Mouse (Mus musculus): Measurements from ENCODE around the gene 2210407C18Rik.

2210407C18Rik gene

DNA sequence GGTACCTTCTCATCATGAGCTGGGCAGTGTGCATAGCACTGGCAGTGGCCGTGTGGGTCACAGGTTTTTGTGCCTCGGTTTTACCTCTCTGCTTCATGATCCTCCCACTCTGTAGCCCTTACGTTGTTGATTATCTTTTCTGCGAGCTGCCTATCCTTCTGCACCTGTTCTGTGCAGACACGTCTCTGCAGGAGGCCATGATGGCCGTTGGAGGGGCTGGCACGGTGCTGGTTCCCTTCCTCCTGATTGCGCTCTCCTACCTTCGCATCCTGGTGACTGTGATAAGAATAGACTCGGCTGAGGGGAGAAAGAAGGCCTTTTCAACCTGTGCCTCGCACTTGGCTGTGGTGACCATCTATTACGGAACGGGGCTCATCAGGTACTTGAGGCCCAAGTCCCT, 18.0 kb downstream of the 2210407C18Rik start:
- no peak for DNase-seq

GRCm38 (mm10) chr11:58594814-58595213, 21.1 kb downstream of the 2210407C18Rik start, which contains the start of gene Olfr324:
Olfr324 (plus strand) TSS chr11:58595114.
- DNase-seq: no peak

DNA sequence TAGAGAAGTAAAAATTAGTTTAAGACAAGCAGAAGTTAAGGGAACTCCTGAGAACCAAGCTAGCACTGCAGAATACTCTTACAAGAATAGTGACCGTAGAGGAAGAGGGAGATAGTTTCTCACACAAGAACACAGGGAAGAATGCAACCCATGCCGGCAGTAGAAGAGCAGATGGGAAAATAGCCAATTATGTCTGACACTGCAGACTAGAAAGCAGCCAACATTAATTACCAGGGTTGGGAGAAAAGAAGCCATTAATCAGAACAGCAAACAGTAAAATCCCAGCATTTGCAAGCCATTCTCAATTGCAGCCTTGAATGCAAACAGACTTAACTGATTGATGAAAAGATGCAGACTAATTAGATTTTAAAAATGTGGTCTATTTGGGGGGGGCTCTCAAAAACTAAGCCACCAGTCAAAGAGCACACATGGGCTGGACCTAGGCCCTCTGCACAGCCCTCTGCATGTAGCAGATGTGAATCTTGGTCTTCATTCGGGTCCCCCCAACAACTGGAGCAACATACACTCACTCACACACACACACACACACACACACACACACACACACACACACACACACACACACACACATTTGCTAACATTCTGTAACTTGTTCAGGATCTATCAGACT, 27.1 kb downstream of the 2210407C18Rik start:
- DNase-seq: no peak

- DNase-seq: peak; percentile 28
These were observed 28.0 kb downstream of the 2210407C18Rik start for GRCm38 (mm10) chr11:58587898-58588348.

DNA sequence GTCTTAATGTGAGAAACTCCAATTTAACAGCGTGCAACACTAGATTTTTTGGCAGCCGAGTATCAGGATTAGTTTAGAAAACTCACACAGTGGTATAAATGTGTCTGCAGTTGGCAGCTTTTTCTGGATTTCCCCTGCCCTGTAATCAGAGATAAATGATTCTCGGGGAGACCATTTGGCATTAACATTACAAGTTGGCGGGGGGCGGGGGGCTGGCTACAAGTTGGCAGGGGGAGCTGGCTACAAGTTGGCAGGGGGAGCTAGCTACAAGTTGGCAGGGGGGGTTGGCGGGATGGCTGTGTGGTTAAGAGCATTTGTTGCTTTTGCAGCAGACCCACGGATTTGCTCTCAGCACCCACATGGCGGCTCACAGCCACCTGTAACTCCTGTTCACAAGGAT, 37.2 kb downstream of the 2210407C18Rik start:
- no peak for DNase-seq

DNA sequence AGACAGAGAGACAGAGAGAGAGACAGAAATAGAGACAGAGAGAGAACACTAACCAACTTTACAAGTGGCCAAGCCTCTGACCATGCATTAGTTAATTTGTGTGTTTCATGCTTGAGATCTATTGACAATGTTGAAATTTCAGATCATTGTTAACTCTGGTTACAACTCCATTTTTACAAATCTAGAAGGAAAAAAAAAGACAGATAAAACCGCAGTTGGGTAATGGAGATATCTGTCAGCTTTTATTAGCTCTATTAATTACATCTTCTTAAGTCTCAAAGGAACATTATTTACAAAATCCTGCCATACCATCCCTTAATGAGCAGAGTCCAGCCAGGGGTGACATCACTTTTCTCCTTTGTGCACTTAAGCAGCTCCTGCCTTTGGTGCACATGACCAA, 38.4 kb downstream of the 2210407C18Rik start, which contains the start of gene Olfr325:
Olfr325 (plus strand) TSS at position 301 of the 400 bp plus-strand sequence.
- no peak for DNase-seq

GRCm38 (mm10) chr11:58570405-58570804, 45.5 kb downstream of the 2210407C18Rik start, which contains the start of gene Olfr224:
Olfr224 (minus strand) TSS chr11:58570553.
- peak; percentile 4 for DNase-seq
